Mouse (Mus musculus): ENCODE data around the gene Akap2.

Gene Akap2

DNA sequence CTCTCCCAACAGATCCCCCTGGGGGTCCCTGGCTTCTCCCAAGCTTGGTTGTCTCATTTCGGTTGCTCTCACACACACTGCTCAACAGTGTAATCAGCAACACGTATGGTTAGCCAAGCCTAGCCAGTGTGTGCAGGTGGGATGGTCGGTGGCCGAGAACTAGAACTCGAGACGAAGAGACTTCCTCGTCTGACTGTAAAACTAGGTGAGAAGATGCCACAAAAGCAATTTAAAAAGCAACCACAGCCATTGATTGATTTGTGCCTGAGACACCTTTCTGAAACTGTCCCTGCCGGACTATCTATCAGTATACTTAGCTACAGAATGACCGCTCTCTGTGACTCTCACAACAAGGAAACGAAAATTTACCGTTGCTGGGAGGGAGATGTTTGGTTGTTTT is 37.6 kb downstream of the Akap2 start:
- DNase-seq (ENCODE audit: low spot score), result no peak

DNA sequence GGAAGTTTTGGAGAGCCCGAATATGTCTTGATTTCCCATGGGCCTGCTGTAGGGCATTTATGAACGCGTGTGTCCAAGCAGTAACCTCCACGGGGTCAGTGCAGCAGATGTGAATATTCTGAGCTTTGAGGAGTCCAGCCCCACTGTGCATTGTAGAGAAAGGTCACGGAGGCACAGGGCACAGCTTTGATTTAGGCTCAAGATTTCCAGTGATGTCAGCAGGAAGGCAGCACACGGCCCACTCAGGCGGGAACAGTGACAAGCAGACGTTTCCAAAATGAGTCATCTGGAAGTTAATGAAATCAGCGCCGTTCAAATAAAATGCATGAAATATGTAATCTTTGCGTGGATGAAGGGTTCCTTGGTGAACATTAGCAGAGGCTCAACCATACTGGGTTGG is 40.5 kb downstream of the Akap2 start:
- no peak for DNase-seq (ENCODE audit: low spot score)

DNA sequence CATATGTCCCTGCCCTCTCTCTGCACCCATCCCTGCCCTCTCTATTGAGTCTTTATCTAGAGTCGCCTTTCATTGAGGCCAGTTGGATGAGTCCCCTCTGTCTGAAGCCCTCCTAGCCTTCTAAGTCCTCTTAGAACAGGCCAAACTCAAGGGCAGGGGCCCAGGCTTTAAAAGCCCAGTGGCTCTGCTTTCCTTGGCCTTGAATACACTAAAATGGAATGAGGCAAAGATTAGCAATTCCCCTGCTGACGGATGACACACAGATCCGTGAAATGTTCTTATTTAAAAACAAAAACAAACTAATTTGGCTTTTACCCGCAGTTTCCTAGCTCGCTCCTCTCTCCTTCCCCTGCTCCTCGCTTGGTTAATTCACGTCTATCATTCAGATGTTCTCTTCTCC is 45.0 kb downstream of the Akap2 start:
- DNase-seq (ENCODE audit: low spot score), result no peak

DNA sequence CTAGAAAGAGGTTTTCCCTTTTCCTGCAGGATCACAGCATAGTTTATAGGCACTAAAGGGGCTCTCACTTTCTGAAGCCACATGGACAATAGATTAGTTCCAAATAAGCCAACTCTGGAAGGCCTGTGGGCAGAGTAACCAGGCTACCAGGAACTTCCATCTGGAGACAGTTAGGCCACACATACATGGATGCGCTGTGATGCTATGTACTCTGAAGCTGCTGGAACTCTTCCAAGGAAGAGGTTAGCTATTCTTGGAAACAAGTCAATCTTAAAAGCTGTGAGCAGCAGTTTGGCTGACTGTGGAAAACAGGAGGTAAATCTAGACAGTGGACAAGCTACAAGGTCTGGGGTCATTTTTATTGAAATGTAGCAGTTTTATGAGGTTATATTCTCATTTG is 46.9 kb downstream of the Akap2 start:
- DNase-seq (ENCODE audit: low spot score), result no peak

DNA sequence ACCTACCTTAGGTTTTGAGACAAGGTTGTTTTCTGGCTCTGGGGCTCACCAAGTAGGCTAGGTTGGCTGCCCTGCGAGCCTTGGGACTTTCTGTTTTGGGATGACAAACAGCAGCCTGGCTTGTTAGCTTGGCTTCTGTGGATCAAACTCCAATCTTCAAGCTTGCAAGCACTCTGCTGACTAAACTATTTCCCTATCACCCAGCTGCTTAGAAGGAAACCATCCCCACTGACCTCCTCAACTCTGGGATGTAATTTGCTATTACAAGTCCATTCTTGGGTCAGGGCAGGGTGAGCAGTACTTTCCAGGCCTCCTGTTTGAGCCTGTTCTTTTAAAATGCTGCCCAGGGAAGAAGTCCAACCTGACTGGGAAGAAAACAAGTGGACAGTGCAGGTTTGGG is 47.5 kb downstream of the Akap2 start:
- DNase-seq (ENCODE audit: low spot score), result no peak

DNA sequence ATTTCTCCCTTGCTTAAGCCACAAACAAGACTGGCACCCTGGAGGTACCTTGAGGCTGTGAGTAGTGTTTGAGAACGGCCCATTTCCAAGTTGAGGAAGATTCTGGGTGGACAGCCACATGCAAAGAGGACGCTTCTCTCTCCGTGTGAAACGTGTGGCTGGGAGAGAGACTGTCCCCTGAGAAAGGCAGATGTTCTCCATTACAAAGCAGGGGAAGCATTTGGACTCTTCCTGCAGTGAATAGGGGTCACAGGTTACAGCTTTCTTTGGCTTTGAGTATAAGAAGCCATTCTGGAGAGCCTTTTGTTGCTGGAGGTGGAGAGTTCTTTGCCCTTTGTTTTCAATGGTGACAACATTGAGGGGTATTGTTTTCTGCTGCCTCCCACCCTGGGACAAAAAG is 48.3 kb downstream of the Akap2 start:
- DNase-seq (ENCODE audit: low spot score), result no peak

DNA sequence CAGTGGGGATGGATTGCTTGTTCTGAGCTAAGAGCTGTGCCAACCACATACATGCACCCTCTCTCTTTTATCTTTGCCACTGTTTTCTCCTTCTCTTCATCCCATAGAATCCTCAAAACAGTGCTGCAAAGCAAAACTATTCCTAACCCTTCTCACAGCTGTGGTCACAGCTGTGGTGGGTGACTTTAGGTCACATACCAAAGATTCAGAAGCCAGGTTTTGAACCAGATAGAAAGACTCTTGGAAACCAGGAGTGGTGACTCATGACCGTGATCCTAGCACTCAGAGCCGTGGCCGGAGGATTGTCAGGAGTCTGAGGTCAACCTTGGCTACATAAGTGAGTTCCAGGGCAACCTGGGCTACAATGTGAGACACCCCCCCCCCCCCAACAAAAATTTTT is 51.5 kb downstream of the Akap2 start:
- no peak for DNase-seq (ENCODE audit: low spot score)

DNA sequence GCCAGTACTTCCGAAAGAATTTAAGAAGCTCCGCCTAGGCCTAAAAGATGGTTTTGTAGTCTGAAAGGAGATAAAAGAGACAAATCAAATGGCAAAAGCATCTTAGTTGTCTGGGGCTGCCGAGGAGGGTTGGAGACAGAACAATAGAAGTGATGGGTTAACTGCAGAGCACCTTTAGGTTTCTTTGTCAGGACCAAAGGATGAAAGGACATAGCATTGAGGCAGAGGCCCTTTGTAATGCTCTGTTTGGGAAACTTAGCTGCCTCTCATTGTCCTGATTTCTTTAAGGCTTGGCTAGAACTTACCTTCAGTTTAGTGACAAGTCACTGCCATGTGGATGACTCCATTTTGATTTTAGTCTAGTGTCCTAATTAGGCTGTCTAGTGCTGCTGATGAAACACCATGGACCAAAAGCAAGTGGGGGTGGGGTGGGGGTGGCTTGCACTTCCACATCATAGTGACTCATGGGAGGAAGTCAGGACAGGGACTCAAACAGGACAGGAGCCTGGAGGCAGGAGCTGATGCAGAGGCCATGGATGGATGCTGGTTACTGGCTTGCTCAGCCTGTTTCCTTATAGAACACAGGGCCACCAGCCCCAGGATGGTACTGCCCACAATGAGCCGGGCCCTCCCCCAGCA is 52.8 kb downstream of the Akap2 start:
- no peak for DNase-seq (ENCODE audit: low spot score)

DNA sequence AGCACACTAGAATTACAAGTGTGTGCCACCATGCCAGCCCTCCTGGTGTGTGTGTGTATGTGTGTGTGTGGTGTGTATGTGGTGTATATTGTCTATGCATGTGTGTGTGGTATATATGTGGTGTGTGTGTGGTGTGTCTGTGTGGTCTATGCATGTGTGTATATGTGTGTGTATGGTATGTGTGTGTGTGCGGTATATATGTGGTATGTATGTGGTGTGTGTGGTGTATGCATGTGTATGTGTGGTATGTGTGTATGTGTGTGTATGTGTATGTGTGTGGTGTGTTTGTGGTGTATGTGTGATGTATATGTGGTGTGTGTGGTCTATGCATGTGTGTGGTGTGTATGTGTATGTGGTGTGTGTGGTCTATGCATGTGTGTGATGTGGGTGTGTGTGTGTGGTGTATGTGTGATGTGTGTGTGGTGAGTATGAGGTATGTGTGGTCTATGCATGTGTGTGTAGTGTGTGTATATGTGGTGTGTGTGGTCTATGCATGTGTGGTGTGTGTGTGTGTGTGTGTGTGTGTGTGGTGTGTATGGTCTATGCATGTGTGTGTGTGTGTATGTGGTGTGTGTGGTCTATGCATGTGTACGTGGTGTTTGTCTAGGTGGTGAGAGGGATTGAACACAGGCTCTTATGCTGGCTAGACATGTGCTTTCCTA is 54.2 kb downstream of the Akap2 start:
- no peak for DNase-seq (ENCODE audit: low spot score)

DNA sequence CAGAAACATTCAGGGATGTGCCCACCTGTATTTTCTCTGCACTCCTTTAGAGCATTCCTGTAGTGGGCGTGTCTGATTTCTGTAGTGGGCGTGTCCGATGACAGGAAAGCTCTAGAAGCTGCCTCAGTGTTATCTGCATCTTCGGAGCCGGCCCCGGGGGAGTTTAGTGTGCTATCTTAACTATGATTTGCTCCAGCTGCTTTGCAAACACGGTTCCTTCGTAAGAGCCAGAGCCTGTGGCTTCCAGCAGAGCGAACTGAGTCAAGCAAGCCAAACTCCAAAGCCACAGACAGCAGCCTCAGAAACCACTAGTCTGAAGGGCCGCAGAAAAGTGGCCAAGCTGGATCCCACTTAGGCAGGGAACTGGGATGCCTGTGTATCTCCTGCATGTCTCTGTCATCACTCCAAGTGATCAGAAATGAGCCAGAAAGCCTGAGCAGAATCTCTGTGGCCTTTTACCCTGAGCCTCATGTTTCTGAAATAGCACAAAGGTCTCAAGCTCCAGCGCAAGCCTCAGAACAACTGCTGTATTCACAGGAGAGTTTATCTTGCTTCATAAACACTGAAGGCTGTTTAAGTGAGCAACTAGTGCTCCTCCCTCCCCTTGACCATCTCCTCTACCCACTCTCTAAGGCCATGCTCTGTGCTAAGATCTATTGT is 55.5 kb downstream of the Akap2 start:
- no peak for DNase-seq (ENCODE audit: low spot score)

DNA sequence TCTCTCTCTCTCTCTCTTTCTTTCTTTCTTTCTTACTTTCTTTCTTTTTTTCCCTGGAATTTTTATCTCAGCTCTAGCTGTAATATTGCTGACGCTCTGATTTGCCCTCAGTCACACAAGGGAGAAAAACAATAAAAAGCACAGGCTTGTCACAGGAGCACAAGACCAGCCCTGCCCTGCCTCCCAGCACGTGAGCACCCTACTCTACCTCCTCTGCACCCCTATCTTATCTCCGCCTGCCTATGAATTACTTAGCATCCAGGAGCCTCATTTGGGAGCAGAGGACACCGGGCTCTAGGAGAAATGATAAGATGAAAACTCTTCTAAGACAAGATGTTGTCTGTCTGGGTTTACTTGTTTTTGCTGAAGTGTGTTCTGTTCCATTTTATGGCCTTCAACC is 57.1 kb downstream of the Akap2 start:
- no peak for DNase-seq (ENCODE audit: low spot score)

DNA sequence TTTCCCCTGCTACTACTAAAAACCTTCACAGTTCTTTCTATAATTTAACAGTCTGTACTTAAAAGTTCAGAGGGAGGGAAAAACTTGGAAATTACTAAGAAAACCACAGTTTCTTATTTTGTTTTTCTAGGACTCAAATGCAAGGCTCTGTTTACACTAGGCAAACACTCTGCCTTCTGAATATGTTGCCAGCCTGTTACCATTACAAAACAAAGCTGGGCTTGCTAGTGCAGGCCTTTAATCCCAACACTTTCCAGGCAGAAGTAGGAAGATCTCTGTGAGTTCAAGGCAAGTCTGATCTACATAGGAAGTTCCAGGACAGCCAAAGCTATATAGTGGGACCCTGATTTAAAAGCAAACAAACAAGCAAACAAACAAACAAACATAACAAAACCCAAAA is 58.1 kb downstream of the Akap2 start:
- no peak for DNase-seq (ENCODE audit: low spot score)

DNA sequence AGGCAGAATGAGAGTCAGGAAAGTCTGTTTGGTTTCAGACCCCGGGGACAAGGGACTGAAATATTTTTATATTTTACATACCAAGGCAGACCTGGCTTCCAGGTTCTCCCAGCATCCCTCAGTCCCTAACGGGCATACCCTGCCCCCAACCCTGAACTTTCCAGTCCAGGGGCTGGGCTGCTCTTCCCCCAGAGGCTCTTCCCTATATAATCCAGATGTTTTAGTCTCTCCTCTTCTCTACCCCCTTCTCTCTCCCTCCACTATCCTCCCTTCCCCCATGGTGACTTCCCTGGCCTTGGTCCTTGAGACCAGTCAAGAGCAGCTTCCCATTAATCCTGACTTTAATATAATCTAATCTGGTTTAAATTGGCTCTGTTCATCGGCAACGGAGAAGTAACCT is 62.9 kb downstream of the Akap2 start:
- DNase-seq (ENCODE audit: low spot score), result no peak

DNA sequence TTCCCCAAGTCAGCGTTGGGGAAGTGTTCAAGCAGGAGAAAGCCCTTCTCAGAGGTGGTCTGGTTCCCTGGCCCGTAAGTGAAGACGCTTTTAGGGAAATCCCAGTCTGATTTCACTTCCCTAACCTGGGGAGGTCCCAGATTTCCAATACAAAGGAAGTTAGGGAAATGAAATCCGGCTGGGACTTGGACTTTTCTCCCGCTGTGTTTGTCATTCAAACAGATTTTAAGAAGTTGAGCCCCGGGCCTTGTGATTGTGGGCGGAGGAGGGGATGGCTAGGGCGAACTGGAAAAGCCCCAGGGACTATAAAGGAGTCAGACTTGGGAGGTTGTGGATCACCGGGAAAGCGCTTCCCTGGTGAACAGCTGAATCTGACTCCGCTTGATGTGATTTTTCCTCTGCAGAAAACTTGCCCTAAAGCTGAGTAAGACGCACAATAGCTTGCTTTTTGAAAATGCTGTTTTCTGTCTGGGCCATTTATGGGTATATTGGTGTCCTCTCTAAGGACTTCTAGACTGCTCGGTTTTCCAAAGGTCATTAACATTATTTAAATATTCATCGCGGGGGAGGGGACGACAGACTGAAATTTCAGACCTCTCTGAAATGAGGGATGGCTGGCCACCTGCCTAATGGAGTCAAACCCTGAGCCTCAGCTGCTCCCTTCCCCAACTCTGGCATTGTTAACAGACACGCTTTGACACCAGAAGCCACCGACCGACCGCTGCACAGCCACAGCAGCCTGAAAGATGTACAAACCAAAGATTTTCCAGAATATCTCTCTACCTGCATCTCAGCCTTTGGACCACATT is 63.6 kb downstream of the Akap2 start:
- DNase-seq (ENCODE audit: low spot score), result no peak

DNA sequence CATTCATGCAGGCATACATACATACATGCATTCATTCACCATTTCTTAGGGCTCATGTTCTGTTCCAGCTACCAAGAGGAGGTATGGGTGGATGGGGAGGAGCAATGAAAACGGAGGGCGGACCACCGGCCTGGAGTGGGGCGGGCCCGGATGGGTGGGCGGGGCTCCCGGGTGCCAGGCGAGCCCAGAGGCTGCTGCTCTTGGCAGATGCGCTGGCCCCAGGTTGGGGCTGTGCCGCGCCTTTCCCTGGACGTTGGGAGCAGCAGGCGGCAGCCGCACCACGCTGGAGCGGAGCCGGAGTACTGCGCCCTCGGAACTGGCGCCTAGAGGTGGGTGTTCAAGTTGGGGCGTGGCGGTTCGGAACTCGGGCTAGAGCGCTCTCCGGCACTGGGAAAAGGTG is 64.5 kb downstream of the Akap2 start:
- DNase-seq (ENCODE audit: low spot score), result peak; percentile 70

DNA sequence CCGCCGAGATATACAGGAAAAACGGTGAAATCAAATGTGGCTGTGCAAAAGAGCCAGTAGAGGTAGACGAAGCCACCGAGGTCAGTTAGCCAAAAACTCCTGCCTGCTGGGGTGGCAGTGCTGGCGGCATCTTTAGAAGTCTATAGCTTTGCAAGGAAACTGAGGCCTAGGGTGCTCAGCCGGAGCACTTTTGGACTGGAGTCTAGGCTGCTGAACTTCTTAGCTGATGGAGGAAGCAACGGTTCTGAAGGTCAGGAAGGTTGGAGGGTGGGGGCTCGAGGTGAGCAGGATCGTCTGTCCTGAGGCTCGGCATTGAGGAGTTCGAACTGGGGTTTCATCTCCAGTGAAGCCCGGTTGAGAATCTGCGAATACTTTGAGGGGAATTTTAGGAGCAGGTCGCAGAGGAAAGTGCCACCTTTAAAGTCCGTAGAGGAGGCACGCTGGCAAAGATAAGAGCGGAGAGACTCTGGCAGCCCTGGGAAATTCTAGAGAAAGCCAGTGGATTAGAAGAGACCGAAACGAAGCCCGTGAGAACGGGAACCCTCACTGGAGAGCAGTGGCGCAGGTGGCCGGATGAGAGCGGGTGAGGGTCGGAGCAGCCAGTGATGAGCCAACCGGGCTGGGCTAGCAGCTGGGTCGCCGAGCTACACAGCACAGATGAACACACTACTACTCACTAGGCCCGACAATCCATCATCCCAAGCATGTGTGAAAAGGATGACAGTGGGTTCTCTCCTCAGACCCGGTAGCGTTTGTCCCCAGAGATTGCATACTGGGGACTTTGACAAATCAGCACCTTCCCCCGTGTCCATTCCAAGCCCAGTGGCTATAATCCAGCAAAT is 65.3 kb downstream of the Akap2 start:
- DNase-seq (ENCODE audit: low spot score), result peak; percentile 29

DNA sequence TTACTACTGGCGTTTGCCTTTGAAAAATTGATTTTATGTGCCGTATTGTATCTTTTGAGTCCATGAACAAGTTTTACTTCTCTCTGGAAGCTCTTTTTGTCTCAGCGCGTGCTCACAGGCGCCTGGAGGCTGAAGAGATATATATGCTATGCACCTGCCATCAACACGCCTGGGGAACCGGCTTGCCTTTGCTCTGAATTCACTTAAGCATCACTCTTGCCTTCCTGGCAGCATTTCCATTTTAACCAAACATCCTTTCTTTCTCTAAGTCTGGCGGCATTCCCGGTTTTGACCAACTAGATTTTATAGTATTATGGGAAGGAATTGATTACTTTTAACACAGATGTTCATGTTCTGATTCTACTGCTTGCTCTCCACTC is 65.9 kb downstream of the Akap2 start:
- peak; percentile 9 for DNase-seq (ENCODE audit: low spot score)

DNA sequence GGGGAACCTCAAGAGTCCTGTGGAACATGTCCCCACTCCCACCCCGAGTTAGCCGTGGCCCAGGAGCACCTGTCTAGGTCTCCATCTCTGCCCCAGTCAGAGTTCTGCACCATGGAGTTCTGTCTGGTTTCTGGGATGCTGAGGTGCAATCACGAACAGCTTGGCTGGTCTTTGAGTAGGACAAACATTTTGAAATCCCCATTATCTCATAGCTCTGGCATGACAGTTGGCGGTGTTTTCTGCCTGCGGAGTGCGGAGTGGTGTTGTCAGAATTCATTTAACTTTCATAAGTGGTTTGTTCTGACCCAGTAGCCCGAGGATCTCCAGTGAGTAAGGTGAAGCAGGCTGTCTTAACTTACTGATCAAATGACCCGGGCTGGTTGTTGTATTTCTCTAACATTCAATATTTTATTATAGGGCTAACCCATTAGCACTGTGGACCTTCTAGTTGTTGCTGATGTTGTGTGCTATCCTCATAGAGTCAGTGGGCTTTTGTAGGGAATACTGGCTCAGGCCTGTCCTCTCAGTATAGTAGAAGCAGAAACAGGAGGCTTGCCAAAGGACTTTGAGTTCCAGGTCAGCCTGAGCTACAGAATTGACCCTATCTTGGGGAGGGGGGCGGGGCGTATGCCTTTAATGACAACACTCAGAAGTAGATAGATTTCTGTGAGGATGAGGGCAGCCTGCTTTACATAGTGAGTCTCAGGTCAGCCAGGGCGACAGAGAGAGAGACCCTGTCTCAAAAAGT is 66.6 kb downstream of the Akap2 start:
- no peak for DNase-seq (ENCODE audit: low spot score)

DNA sequence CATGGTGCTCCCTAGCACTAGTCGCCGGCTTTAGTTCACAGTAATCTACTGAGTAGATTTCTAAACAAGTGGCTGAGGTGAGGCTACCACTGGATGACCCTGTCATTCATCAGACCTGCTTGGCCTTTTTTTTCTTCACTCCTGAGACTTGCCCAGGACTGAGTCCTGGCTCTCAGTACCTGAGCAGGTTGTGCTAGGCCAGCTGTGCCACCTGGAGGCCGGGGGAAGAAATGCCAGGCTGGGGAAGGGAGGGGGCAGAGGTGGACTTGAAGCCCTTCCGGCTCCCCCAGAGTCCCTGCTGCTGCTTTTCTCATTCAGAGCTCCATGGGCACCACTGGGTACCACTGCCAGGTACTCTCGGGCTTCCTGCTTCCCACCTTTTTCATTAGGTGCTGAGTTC is 71.3 kb downstream of the Akap2 start:
- peak; percentile 49 for DNase-seq (ENCODE audit: low spot score)

DNA sequence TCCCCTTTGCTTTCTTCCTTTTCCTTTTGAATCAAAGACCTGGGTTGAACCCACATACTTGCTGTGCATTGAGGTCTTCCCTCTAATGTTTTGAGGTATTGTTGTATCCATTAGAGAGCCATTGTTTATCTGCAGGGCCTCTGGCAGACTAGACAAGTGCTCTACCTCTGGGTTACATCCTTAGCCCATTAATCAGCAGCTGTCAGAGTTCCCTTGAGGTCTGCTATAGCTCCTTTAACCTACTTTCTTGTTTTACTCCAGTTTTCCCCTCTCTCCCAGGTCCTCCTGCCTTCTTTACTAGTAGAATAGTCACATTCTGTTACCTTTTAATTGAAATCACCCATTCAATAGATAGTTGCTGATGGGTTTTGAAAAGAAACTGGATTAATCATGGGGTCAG is 71.7 kb downstream of the Akap2 start:
- no peak for DNase-seq (ENCODE audit: low spot score)

DNA sequence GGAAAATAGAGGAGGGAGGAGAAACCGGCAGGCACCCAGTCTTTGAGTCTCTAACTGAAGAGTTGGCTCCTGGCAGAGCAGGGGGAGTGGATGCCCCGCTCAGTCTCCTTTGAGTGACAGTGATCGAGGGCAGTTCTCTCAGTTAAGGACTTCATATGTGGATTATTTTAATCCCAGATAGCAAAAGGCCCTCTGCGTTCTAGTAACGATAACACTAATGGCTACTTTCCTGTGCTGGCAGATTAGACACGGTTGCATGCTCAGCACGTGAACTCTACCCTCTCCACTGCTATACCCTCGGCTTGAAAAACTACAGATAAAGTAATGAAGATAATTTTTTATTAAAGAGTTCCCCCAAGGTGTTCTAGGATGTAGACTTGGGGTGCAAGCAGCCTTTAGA is 76.5 kb downstream of the Akap2 start:
- DNase-seq (ENCODE audit: low spot score), result no peak
